Mouse (Mus musculus): ENCODE data around the gene Gm20388.

Gm20388 gene

DNA sequence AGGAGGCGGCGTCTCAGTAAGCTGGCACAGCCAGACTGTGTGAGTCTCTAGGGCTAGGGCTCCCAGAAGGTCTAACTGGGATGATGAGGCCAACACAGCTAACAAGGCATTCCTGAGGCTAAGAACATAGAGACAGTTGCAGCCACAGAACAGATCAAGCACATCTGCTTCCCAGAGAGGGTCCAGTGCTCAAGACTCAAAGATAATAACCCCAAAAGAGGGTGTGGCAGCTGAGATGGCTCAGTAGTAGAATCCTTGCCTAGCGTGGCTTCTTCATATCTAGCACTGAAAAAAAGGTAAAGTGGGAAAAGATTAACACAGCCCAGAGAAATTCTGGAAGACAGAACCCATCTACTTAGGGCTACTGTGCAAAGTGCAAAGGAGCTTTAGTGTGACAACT is 3045.4 kb downstream of the Gm20388 start:
- no peak for DNase-seq (ENCODE audit: low spot score in 2 of 2)

DNA sequence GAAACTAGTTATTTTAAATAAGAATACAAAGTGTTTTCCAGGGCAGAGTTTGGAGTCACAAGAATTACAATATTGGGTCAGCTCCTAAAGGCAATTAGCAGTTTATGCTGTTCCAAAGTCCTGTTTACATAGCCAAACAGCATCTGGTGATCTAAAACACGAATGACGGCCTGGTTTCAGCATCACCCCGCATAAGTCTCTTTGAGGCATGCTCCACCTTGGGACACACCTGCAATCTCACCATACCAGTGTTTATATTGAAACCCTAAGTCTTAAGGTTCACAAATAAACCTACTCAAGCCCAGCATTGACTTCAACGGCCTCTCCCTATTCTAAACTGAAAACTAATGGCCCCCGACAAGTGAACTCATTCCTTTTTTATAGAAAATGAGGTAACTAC is 3049.7 kb downstream of the Gm20388 start:
- no peak for DNase-seq (ENCODE audit: low spot score in 2 of 2)

DNA sequence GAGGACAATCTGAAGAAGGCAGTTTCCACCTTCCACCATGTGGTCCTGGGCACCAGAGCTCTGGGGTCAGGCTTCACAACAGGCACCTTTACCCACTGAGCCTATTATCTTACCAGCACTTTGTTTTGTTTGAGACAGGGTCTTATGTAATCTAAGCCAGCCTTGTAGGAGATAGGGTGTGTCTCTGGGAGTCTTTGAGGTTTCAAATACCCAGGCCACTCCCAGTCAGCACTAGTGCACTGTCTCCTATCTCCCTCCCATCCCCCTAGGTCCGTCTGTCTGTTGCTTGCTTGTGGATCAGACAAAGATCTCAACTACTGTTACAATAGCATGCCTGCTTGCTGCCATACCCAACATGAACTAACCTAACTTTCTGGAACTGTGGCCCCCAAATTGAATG is 3050.3 kb downstream of the Gm20388 start:
- DNase-seq (ENCODE audit: low spot score in 2 of 2) = no peak

DNA sequence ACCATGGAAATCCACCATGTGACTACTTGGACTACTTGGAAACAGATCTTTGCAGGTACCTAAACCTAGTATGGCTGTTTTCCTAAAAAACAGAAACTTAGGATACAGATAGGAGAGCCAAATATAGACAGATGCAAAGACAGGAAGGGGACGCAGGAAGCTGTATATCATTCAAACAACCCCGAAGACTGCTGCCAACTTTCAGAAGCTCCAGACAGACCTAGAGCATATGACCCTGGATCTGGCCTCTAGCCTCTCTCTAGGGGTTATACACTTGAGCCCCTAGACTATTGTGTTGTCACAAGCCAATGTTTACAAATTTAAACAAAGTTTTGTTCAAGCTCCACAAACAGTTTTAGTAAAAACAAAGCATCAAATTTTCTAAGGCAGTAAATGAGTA is 3050.8 kb downstream of the Gm20388 start:
- DNase-seq (ENCODE audit: low spot score in 2 of 2) = no peak

GRCm38 (mm10) chr8:122962046-122962445 is 3051.4 kb downstream of the Gm20388 start:
- no peak for DNase-seq (ENCODE audit: low spot score in 2 of 2)

DNA sequence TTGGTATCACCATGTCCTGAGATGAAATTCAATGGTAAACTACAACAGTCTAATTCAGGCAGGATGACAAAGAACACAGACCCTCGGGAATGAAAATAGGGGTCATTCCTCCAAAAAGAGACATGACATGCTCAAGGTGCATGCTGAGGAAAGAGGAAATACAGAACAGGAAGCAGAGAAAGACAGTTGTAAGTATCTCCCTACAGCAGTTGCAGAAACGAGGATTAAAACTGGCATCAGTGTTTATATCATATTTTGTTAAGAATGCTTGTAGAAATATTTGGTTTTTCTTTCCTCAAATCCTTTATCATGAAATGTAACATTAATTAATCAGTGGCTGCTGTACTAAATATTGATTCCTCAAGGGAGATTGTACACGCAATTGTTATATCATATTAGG is 3056.0 kb downstream of the Gm20388 start:
- no peak for DNase-seq (ENCODE audit: low spot score in 2 of 2)

GRCm38 (mm10) chr8:122968145-122968544 is 3057.5 kb downstream of the Gm20388 start:
- DNase-seq (ENCODE audit: low spot score in 2 of 2) = no peak

GRCm38 (mm10) chr8:122969964-122970620 is 3059.5 kb downstream of the Gm20388 start:
- no peak for DNase-seq (ENCODE audit: low spot score in 2 of 2)

DNA sequence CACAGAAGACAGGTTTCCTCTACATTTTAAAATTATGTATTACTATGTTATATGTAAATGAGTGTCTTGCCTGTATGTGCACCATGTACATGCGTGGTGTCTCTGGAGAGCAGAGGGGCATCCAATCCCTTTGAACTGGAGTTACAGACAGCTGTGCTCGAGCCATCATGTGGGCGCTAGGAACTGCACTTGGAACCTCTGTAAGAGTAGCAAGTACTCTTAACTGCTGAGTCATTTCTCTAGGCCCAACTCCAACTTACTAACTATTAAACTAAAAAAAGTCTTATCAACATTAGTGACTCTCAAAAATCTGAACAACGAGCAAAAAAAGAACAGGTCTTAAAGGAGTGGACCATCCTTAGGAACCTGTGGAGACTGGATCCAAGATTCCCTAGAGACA is 3065.4 kb downstream of the Gm20388 start:
- no peak for DNase-seq (ENCODE audit: low spot score in 2 of 2)

DNA sequence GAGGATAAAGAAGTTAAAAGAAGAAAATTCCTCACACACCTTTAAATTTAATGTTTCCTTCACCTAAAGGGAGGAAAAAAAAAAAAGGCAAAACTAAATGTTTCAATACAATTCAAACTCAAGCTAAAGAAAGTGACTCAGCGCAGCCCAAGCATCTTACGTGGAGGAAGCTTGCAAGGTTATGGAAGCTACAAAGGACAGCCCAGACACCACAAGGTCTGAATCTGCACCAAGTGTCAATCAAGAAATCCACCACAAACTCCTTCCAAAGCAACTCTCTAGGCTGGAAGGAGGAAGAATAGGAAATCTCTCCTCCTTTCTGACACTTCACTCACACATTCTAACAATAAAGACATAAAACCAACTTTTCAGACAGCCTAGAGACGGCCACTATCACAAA is 3068.8 kb downstream of the Gm20388 start:
- no peak for DNase-seq (ENCODE audit: low spot score in 2 of 2)

DNA sequence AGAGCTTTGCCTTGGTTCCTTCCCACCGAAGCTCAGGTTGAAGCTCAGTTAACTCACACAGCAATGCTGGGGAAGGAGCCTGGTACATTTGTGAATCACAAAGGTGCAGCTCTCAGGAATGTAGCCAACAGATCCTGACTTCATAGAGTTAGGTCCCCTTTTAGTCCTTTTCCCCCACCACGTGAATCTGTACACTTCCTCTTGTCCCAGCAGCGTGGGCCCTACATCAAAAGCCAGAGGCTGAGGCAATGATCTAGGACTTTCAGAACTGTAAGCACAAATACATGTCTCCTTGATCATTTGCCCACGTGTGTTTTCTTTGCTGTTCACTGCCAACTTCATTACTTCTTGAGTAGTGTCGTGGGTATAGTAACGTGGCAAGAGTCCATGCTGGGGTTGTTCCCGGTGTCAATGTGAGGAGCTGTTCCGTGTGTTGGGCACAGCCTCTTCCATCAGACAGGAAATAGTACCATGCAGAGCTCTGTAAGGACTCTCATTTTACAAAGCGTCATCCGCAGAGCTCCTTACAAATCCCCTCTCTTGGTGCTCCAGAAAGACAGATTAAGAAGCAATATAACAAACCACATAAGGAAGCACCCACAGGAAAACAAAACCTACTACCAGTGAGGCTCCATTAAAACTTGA is 3069.3 kb downstream of the Gm20388 start:
- DNase-seq (ENCODE audit: low spot score in 2 of 2) = no peak

DNA sequence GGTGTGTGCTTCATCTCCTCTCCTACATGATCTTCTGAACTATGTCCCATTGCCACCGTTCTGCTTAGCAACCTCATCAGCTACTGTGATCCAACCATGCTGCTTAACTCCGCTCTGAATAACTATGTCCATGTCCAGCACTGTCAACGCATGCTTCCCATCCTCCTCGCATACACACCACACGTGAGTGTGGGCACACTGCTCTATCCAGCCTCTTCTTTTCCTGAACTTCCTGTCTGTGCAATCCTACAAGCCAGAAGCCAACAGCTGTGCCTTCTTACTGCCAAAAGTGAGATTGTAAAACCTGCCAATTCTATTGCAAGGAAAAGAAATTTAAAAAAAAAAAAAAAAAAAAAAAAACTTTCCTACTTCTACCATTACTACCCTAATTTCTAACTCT is 3071.0 kb downstream of the Gm20388 start:
- no peak for DNase-seq (ENCODE audit: low spot score in 2 of 2)

- no peak for DNase-seq (ENCODE audit: low spot score in 2 of 2)
Measured at GRCm38 (mm10) chr8:122983178-122983942, 3072.7 kb downstream of the Gm20388 start.

DNA sequence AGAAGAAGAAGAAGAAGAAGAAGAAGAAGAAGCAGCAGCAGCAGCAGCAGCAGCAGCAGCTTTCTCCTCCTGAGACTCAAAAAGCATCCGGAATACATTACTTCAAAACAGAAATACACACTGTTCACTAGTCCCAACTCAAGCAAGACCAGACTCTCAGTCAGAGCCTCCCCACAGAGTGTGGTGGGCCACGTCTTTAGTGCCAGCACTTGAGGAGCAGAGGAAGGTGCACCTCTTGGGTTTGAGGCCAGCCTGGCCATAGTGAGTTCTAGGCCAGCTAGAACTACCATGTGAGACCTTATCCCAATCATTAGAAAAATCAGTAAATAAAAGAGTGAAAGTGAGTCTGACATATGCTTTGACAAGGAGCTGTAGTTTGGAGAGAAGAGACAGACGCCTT is 3073.5 kb downstream of the Gm20388 start:
- no peak for DNase-seq (ENCODE audit: low spot score in 2 of 2)

GRCm38 (mm10) chr8:122986501-122987184 is 3076.0 kb downstream of the Gm20388 start:
- DNase-seq (ENCODE audit: low spot score in 2 of 2) = no peak

- DNase-seq (ENCODE audit: low spot score in 2 of 2) = no peak
Measured at GRCm38 (mm10) chr8:122987255-122987654, 3076.6 kb downstream of the Gm20388 start.

- DNase-seq (ENCODE audit: low spot score in 2 of 2) = no peak
Measured at GRCm38 (mm10) chr8:122988955-122989354, 3078.3 kb downstream of the Gm20388 start.

DNA sequence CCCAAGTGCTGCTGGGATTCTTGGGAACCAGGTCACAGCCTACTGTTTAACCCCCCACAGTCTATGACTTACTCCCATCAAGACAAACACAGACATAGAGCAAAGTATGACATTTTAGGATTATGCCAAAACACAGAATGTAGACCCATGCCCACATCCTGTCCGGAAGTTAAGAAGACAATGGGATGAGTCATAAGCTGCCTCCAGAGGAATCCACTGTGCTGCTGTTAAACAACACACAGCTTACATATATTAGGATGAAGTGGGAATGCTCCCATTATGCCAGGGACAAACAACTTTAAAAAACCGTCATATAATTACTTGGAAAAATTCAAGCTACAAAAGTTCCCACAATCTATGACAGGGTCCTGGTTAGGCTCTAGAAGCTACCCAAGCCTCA is 3079.3 kb downstream of the Gm20388 start:
- DNase-seq (ENCODE audit: low spot score in 2 of 2) = no peak

GRCm38 (mm10) chr8:122991368-122991767 is 3080.7 kb downstream of the Gm20388 start:
- DNase-seq (ENCODE audit: low spot score in 2 of 2) = no peak

DNA sequence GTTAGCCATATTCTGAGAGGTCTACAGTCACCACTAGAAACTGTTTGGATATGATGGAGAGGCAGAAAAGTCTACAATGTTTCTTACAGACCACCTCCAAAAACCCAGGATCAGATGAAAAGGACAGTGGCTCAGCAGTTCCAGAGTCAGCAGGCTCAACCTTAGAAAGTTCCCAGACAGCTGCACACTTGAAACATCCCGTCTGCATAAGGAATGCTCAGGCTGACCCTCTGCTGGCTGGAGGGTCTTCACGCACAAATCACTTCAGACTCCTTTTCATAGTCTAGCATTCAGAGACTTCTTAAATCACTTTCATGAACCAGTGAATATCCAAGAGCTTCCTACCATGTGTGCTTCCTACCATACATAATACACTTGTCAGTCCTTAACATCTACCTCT is 3081.7 kb downstream of the Gm20388 start:
- DNase-seq (ENCODE audit: low spot score in 2 of 2) = no peak

GRCm38 (mm10) chr8:122993031-122993430 is 3082.4 kb downstream of the Gm20388 start:
- DNase-seq (ENCODE audit: low spot score in 2 of 2) = no peak

- DNase-seq (ENCODE audit: low spot score in 2 of 2) = no peak
Measured at GRCm38 (mm10) chr8:122993740-122994139, 3083.1 kb downstream of the Gm20388 start.
